Mouse (Mus musculus) heart, adult 2 months (tissue): Measurements from ENCODE around the gene Fgd6.

Source experiments
- CTCF ChIP-seq: fragments of 200-600 bp; IDR thresholded peaks from 2 replicates; pipeline ENCODE4 v1.8.1; 2022; ENCODE audit warnings: antibody characterized with exemption, mild to moderate bottlenecking, moderate library complexity
- EP300 ChIP-seq: fragments of 200-500 bp; IDR thresholded peaks from 2 replicates; pipeline ENCODE4 v1.6.1; 2011; ENCODE audit warnings: low read depth, low read length, control low read depth; ENCODE audit not compliant: insufficient read depth
- POLR2A ChIP-seq: fragments of 200-500 bp; IDR thresholded peaks from 2 replicates; pipeline ENCODE4 v1.6.1; 2011; ENCODE audit warnings: mild to moderate bottlenecking, low read depth, low read length, control low read depth; ENCODE audit not compliant: insufficient read depth

DNA sequence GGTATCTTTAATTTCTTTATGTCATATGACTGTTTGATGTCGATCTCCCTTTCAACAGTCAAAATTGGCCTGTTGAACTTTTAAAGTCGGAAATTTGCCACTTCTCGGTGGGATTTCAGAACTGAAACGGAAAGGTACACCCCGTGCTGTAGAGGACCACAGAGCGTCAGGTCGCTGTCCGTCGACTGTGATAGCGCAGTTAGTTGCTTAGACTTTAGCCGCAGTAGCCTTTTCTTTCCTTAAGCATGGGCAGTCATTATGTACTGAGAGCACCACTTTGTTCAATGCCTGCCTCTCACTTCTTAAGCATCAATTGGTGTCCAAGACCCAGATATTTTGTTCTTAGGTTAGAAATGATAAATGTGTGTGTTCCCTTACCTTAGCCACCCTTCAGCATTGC, 136.3 kb downstream of the Fgd6 start:
- TF ChIP-seq POLR2A (no peak), EP300 (no peak), CTCF (no peak)
